Mouse (Mus musculus) embryonic facial prominence, embryonic 15.5 days (tissue): ENCODE data around the gene Tmem185b. TPM values are rescaled to one million over a fixed set of nuclear protein-coding genes. Genes with fewer than 3 reads are reported as not detected.

Experiments
- ATAC-seq: fragments of 200-750 bp; cut with Nextera tagmentation; 2 replicates; pipeline ENCODE4 v1.8.0; 2017; ENCODE audit warnings: low read depth, moderate TSS enrichment; ENCODE audit not compliant: insufficient number of reproducible peaks, low FRiP score, low TSS enrichment
- H3K27ac ChIP-seq: fragments of 300-500 bp; sonication (generic); replicated peaks from 2 replicates; pipeline ENCODE4 v1.5.1; 2015; ENCODE audit warnings: mild to moderate bottlenecking, inconsistent platforms
- H3K27me3 ChIP-seq: fragments of 300-500 bp; sonication (generic); 2 replicates; pipeline ENCODE4 v1.6.1; 2015; ENCODE audit warnings: inconsistent platforms
- H3K36me3 ChIP-seq: fragments of 300-500 bp; sonication (generic); 2 replicates; pipeline ENCODE4 v1.6.1; 2015; ENCODE audit warnings: mild to moderate bottlenecking, inconsistent platforms
- H3K4me1 ChIP-seq: fragments of 300-500 bp; sonication (generic); 2 replicates; pipeline ENCODE4 v1.6.1; 2015; ENCODE audit warnings: inconsistent platforms
- H3K4me2 ChIP-seq: fragments of 300-500 bp; sonication (generic); replicated peaks from 2 replicates; pipeline ENCODE4 v1.6.1; 2015; ENCODE audit warnings: mild to moderate bottlenecking, inconsistent platforms
- H3K4me3 ChIP-seq: fragments of 300-500 bp; sonication (generic); replicated peaks from 2 replicates; pipeline ENCODE4 v1.5.1; 2015; ENCODE audit warnings: mild to moderate bottlenecking, inconsistent platforms
- H3K9ac ChIP-seq: fragments of 300-500 bp; sonication (generic); 2 replicates; pipeline ENCODE4 v1.6.1; 2015; ENCODE audit warnings: inconsistent platforms
- H3K9me3 ChIP-seq: fragments of 300-500 bp; sonication (generic); replicated peaks from 2 replicates; pipeline ENCODE4 v1.6.1; 2016; ENCODE audit warnings: inconsistent platforms
- WGBS: fragments of 180-500 bp; shearing (Covaris S2); methylation state at CpG from one replicate; pipeline ENCODE4 v1.1.7; 2015; 5-methylcytosine and 5-hydroxymethylcytosine counted together
- polyA plus RNA-seq: library from polyadenylated mRNA; unstranded; fragments of >200 nt; fragmentation: Nextera tagmentation; extraction: Ambion mirVana; gene quantifications from 2 replicates; pipeline ENCODE4 v1.2.1, GENCODE M21; 2015

Gene Tmem185b
- polyA plus RNA-seq, 1 experiment from 2014 or later: 23.5 TPM

GRCm38 (mm10) chr1:119540836-119541557 lies 15.0 kb downstream of the Tmem185b start:
- H3K4me2 ChIP-seq: no peak overlapping the region
- no peaks in the 10 kb centered on the region for H3K36me3 ChIP-seq
- H3K9ac ChIP-seq: no peak overlapping the region
- H3K4me1 ChIP-seq: no peaks in the 10 kb centered on the region
- no peak overlapping the region for H3K4me3 ChIP-seq
- H3K9me3 ChIP-seq: no peaks in the 10 kb centered on the region
- no peaks in the 10 kb centered on the region for H3K27me3 ChIP-seq
- ATAC-seq: peak; percentile 66
- no peak overlapping the region; the same call in 1 of the 2 replicates for H3K27ac ChIP-seq
- WGBS: 68% methylated on average over 9 of the region's 9 CpGs

- Histone ChIP-seq H3K27ac (no peak overlapping the region), H3K9me3 (no peaks in the 10 kb centered on the region), H3K4me1 (no peaks in the 10 kb centered on the region), H3K9ac (no peak overlapping the region), H3K4me3 (no peak overlapping the region), H3K36me3 (no peaks in the 10 kb centered on the region), H3K27me3 (no peaks in the 10 kb centered on the region), H3K4me2 (no peak overlapping the region)
- peak; percentile 45; the same call in 1 of the 2 replicates for ATAC-seq
- WGBS: 45% methylated on average over 3 of the region's 3 CpGs
Observed at GRCm38 (mm10) chr1:119541570-119541969, 15.6 kb downstream of the Tmem185b start.

DNA sequence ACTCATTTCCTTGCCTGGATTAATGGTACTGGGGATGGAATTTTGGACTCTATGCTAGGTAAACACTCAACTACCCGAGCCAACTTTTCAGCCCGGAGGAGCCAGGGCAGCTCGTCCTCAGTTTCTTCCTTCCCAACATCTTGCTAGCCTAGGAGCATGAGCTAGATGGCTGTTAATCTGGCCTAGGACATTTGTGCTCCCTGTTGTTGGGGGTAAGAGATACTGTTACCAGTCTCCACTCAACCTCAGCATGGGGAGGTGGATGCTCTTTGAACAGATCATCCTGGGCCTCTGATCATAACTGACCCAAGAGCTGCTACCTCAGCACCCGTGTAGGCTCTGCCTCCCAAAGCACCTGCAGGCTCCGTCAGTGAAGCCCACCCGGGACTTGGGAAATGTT lies 17.4 kb downstream of the Tmem185b start:
- Histone ChIP-seq H3K27me3 (no peaks in the 10 kb centered on the region), H3K36me3 (no peaks in the 10 kb centered on the region), H3K4me1 (no peaks in the 10 kb centered on the region), H3K9ac (no peak overlapping the region), H3K27ac (no peak overlapping the region), H3K9me3 (no peaks in the 10 kb centered on the region), H3K4me2 (no peak overlapping the region), H3K4me3 (no peak overlapping the region)
- no peak for ATAC-seq
- 86% methylated on average over 6 of the region's 6 CpGs for WGBS

GRCm38 (mm10) chr1:119544611-119545155 lies 18.7 kb downstream of the Tmem185b start:
- Histone ChIP-seq H3K4me1 (no peaks in the 10 kb centered on the region), H3K36me3 (no peaks in the 10 kb centered on the region), H3K4me3 (no peak overlapping the region), H3K9me3 (no peaks in the 10 kb centered on the region), H3K27ac (no peak overlapping the region), H3K27me3 (no peaks in the 10 kb centered on the region), H3K9ac (no peak overlapping the region), H3K4me2 (no peak overlapping the region)
- no peak for ATAC-seq
- 85% methylated on average over 5 of the region's 5 CpGs for WGBS

GRCm38 (mm10) chr1:119545164-119545563 lies 19.2 kb downstream of the Tmem185b start:
- Histone ChIP-seq H3K4me2 (no peak overlapping the region), H3K4me1 (no peaks in the 10 kb centered on the region), H3K9me3 (no peaks in the 10 kb centered on the region), H3K9ac (no peak overlapping the region), H3K27ac (no peak overlapping the region), H3K27me3 (no peaks in the 10 kb centered on the region), H3K4me3 (no peak overlapping the region), H3K36me3 (no peaks in the 10 kb centered on the region)
- no peak for ATAC-seq
- 73% methylated on average over 2 of the region's 2 CpGs for WGBS

- H3K9ac ChIP-seq: no peak overlapping the region
- H3K27me3 ChIP-seq: no peaks in the 10 kb centered on the region
- 76% methylated on average over 4 of the region's 4 CpGs for WGBS
- H3K4me2 ChIP-seq: no peak overlapping the region
- H3K4me1 ChIP-seq: no peaks in the 10 kb centered on the region
- H3K27ac ChIP-seq: no peak overlapping the region
- H3K4me3 ChIP-seq: no peak overlapping the region
- no peaks in the 10 kb centered on the region for H3K9me3 ChIP-seq
- ATAC-seq: no peak
- H3K36me3 ChIP-seq: no peaks in the 10 kb centered on the region
Observed at GRCm38 (mm10) chr1:119545671-119546070, 19.7 kb downstream of the Tmem185b start.

- H3K27me3 ChIP-seq: no peaks in the 10 kb centered on the region
- ATAC-seq: no peak
- WGBS: 85% methylated on average over 3 of the region's 3 CpGs
- no peak overlapping the region for H3K4me3 ChIP-seq
- H3K27ac ChIP-seq: no peak overlapping the region
- no peaks in the 10 kb centered on the region for H3K36me3 ChIP-seq
- H3K4me2 ChIP-seq: no peak overlapping the region
- H3K4me1 ChIP-seq: no peaks in the 10 kb centered on the region
- no peaks in the 10 kb centered on the region for H3K9me3 ChIP-seq
- H3K9ac ChIP-seq: no peak overlapping the region
Observed at GRCm38 (mm10) chr1:119546490-119546889, 20.5 kb downstream of the Tmem185b start.

DNA sequence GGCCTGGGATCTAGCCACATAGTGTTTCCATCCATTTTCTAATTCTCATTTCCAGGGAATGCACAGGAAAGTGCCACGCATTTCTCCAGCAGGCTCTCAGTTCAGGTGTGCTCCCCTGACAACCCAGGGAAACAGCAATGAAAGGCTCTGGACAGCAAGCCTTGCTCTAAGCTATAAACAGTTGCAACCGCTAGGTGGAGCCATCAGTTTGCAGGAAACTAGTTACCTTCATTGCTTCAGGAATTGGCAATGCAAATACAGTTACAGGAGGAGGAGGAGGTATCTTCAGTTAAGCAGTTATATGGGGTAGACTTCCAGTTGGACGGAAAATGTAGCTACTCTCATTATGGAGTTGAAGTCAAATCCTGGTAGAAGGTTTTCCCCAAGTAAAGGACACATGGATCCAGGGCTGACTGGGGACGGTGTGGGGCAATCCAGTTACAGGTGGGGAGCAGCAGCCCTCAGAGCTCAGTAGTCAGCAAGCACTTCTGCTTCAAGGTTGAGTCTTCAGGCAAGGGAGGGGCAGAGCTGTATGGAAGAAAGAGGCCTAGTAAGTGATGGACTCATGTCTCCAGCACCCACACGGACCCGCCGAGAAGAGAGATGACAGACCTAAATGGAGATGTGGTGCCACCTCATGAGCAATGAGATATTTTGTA lies 22.8 kb downstream of the Tmem185b start:
- ATAC-seq: no peak
- 65% methylated on average over 7 of the region's 7 CpGs for WGBS

DNA sequence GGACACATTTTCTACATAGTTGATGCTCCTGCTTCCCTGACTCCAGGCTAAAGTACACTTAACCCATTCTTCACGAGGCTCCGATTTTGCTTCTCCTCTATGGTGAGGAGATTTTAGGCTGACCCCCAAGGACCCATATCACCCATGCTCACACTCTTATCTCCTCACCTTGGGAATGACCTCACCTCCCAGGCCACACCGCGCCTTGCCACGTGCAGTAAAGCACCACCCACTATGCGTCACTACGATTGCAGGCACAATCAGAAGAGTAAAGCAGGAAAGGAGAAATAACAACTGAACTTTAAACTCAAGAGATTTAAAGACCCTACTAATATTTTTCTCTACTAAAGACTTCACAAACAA lies 23.3 kb downstream of the Tmem185b start:
- no peaks in the 10 kb centered on the region for H3K9me3 ChIP-seq
- H3K9ac ChIP-seq: no peak overlapping the region

More for the DNA sequence above, 22.8 kb downstream of the Tmem185b start:
- Histone ChIP-seq H3K4me2 (no peak overlapping the region), H3K36me3 (no peaks in the 10 kb centered on the region), H3K9ac (no peak overlapping the region), H3K27ac (no peak overlapping the region), H3K27me3 (no peaks in the 10 kb centered on the region), H3K4me1 (no peaks in the 10 kb centered on the region), H3K9me3 (no peaks in the 10 kb centered on the region), H3K4me3 (no peak overlapping the region)

DNA sequence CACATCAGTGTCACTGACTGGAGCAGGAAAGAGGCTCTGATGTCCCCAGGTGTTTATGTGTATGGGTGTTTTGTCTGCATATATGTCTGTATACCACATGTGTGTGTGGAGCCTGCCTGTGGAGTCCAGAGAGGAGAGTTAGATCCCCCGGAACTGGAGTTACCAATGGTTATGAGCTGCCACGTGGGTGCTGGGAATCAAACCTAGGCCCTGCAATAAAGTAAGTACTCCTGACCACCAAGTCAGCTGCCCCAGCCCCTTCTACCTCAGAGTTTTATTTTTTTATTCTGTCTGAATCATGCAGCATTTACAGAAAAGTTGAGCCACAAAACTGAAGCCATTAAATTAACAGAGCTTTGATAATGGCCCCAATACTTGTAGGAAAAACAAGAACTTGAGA lies 24.1 kb downstream of the Tmem185b start:
- no peaks in the 10 kb centered on the region for H3K4me1 ChIP-seq
- 92% methylated on average over 2 of the region's 2 CpGs for WGBS
- H3K9ac ChIP-seq: no peak overlapping the region
- H3K4me2 ChIP-seq: no peak overlapping the region
- no peak overlapping the region for H3K27ac ChIP-seq
- no peaks in the 10 kb centered on the region for H3K9me3 ChIP-seq
- H3K27me3 ChIP-seq: no peaks in the 10 kb centered on the region
- H3K36me3 ChIP-seq: no peaks in the 10 kb centered on the region
- no peak for ATAC-seq
- H3K4me3 ChIP-seq: no peak overlapping the region

More for the DNA sequence above, 23.3 kb downstream of the Tmem185b start:
- Histone ChIP-seq H3K36me3 (no peaks in the 10 kb centered on the region), H3K4me2 (no peak overlapping the region), H3K27me3 (no peaks in the 10 kb centered on the region), H3K4me1 (no peaks in the 10 kb centered on the region), H3K27ac (no peak overlapping the region), H3K4me3 (no peak overlapping the region)
- WGBS: 88% methylated on average over 7 of the region's 7 CpGs
- ATAC-seq: no peak

GRCm38 (mm10) chr1:119551651-119552050 lies 25.7 kb downstream of the Tmem185b start:
- no peak overlapping the region for H3K4me2 ChIP-seq
- H3K4me1 ChIP-seq: no peaks in the 10 kb centered on the region
- WGBS: 100% methylated on average over 1 of the region's 1 CpGs
- H3K36me3 ChIP-seq: no peaks in the 10 kb centered on the region
- H3K9me3 ChIP-seq: no peaks in the 10 kb centered on the region
- H3K4me3 ChIP-seq: no peak overlapping the region
- no peak overlapping the region for H3K9ac ChIP-seq
- H3K27ac ChIP-seq: no peak overlapping the region
- ATAC-seq: no peak
- no peaks in the 10 kb centered on the region for H3K27me3 ChIP-seq
